Mouse (Mus musculus): Measurements from ENCODE around the gene Mtmr10. TPM values are rescaled to one million over a fixed set of nuclear protein-coding genes. Genes with fewer than 3 reads are reported as not detected.

Mtmr10 gene
- polyA plus RNA-seq, 1 experiment from 2014 or later, result 9.5 TPM

Small RNA genes within 50 kb of the gene (microRNA-seq; reads per million reads assigned to microRNA genes)
- not detected for gene Mir6416

Other genes starting within 250 kb of the Mtmr10 start
- 0.18 TPM in 1 of 2 replicates, not detected in the other for gene Trpm1, start 133.8 kb upstream of the Mtmr10 start, polyA plus RNA-seq (2015; fragmentation: Nextera tagmentation; extraction: Ambion mirVana)
- 6.3 and 7.5 TPM in 2 replicates for gene Fan1, start 86.4 kb downstream of the Mtmr10 start, polyA plus RNA-seq (2015; fragmentation: Nextera tagmentation; extraction: Ambion mirVana)
- 42.6 and 46.6 TPM in 2 replicates for gene Mphosph10, start 104.6 kb downstream of the Mtmr10 start, polyA plus RNA-seq (2015; fragmentation: Nextera tagmentation; extraction: Ambion mirVana)
- 87.0 and 94.3 TPM in 2 replicates for gene Mcee, start 105.0 kb downstream of the Mtmr10 start, polyA plus RNA-seq (2015; fragmentation: Nextera tagmentation; extraction: Ambion mirVana)
- gene Apba2, start 214.1 kb downstream of the Mtmr10 start, polyA plus RNA-seq (2015; fragmentation: Nextera tagmentation; extraction: Ambion mirVana), result 5.6 and 6.1 TPM in 2 replicates